Mouse (Mus musculus) CD8-positive naive resting alpha-beta T cell, adult 2 months (primary cell): ENCODE results near the gene Herc1.

Source experiments
- DNase-seq, 2 experiments: peaks; one replicate each; pipeline ENCODE4 v3.0.0; 2022; ENCODE audit warnings: low read depth in 2 of 2, low spot score in 2 of 2

Herc1 gene

GRCm38 (mm10) chr9:66492361-66492760 lies 142.1 kb downstream of the Herc1 start:
- DNase-seq: peak; percentile 34 to 46

- no peak for DNase-seq
These were observed 143.7 kb downstream of the Herc1 start for GRCm38 (mm10) chr9:66493992-66494391.

GRCm38 (mm10) chr9:66501248-66501647 lies 151.0 kb downstream of the Herc1 start:
- no peak for DNase-seq

- DNase-seq: peak; percentile 43 to 63
These were observed 153.7 kb downstream of the Herc1 start for GRCm38 (mm10) chr9:66503879-66504411.

- no peak for DNase-seq
These were observed 154.3 kb downstream of the Herc1 start for GRCm38 (mm10) chr9:66504518-66504917.

GRCm38 (mm10) chr9:66505141-66505917 lies 155.1 kb downstream of the Herc1 start:
- peak in 1 of 2 experiments; percentile 59 for DNase-seq

- no peak for DNase-seq
These were observed 155.8 kb downstream of the Herc1 start for GRCm38 (mm10) chr9:66506011-66506410.

GRCm38 (mm10) chr9:66506424-66506823 lies 156.2 kb downstream of the Herc1 start:
- no peak for DNase-seq

- DNase-seq: no peak
These were observed 157.4 kb downstream of the Herc1 start for GRCm38 (mm10) chr9:66507684-66508083.

- no peak for DNase-seq
These were observed 158.7 kb downstream of the Herc1 start for GRCm38 (mm10) chr9:66508890-66509399.

- DNase-seq: no peak
These were observed 160.1 kb downstream of the Herc1 start for GRCm38 (mm10) chr9:66510351-66510841.

GRCm38 (mm10) chr9:66510944-66511343 lies 160.7 kb downstream of the Herc1 start:
- DNase-seq: no peak

- DNase-seq: peak; percentile 90 to 92
These were observed 161.5 kb downstream of the Herc1 start for GRCm38 (mm10) chr9:66511580-66512350.

GRCm38 (mm10) chr9:66512351-66512671 lies 162.1 kb downstream of the Herc1 start:
- peak; percentile 76 to 83 for DNase-seq

- no peak for DNase-seq
These were observed 162.9 kb downstream of the Herc1 start for GRCm38 (mm10) chr9:66513150-66513549.

GRCm38 (mm10) chr9:66513661-66514255 lies 163.5 kb downstream of the Herc1 start:
- DNase-seq: no peak

- peak in 1 of 2 experiments; percentile 30 for DNase-seq
These were observed 164.1 kb downstream of the Herc1 start, which contains the start of gene Fbxl22 for GRCm38 (mm10) chr9:66514256-66514770. TSS of gene Fbxl22 (minus strand) at chr9:66514593.

GRCm38 (mm10) chr9:66515115-66515514 lies 164.9 kb downstream of the Herc1 start:
- no peak for DNase-seq

GRCm38 (mm10) chr9:66515680-66516210 lies 165.5 kb downstream of the Herc1 start:
- no peak for DNase-seq

- no peak for DNase-seq
These were observed 166.2 kb downstream of the Herc1 start for GRCm38 (mm10) chr9:66516296-66516940.
